In the genomic region with DNA sequence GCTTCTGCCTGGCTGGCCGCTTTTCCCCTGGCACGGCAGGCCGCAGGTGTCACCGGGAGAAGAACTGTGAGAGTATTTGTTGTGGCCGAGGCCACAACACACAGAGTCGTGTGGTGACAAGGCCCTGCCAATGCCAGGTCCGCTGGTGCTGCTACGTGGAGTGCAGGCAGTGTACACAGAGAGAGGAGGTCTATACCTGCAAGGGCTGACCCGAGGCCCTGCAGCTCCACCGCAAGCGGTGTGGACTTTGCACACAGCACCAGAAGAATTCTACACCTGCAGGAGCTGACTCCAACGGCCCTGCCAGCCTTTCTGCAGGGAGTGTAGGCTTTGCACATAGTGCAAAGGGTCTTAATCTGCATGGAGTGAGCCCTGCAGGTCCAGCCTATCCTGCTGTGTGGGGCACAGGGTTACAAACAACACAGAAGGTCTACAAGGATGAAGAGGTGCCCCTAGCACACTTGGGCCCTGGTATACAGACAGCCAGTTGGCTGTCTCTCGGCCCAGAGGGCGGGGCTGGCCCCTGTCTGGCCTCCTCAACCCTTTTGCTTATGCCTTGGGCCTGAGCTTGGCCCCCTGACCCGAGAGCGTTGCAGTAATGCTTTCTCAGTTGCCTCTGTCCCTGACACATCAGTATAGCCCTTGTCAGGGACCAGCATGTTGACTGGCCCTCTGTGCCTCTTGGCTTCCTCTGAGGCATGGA, we compare ENCODE assay signal across 11 mouse cellular contexts. TPM values are rescaled to one million over a fixed set of nuclear protein-coding genes. Genes with fewer than 3 reads are reported as not detected.
"Had no signal": no experiment of that assay in that cellular context is flagged by ENCODE, and none has a peak within 500 bp of the region (broad histone marks: within the 10 kb centered on the region; RNA-seq: fewer than 3 reads in every experiment).

No protein-coding gene starts in this region.

- H3K27ac ChIP-seq: kidney, postnatal 0 days; limb, embryonic 13.5 days; liver, embryonic 14.5 days; neural tube, embryonic 13.5 days had no signal

- H3K36me3 ChIP-seq: neural tube, embryonic 13.5 days had no signal

- H3K27me3 ChIP-seq: neural tube, embryonic 13.5 days had no signal

- H3K9me3 ChIP-seq: limb, embryonic 13.5 days; neural tube, embryonic 13.5 days had no signal

- H3K4me3 ChIP-seq: layer of hippocampus, adult 2 months; limb, embryonic 13.5 days; neural tube, embryonic 13.5 days had no signal

- H3K4me2 ChIP-seq: limb, embryonic 13.5 days; neural tube, embryonic 13.5 days had no signal

- H3K9ac ChIP-seq: limb, embryonic 13.5 days; liver, embryonic 14.5 days; neural tube, embryonic 13.5 days had no signal

RNA-seq across cellular contexts. Expression of a gene that starts 40.8 kb away (rescaled TPM):
- total RNA-seq: layer of hippocampus, postnatal 10 days; left cerebral cortex, postnatal 10 days; left cerebral cortex, postnatal 4 days; liver, adult 2 months had no signal
- polyA plus RNA-seq: kidney, postnatal 0 days; liver, adult 2 months; spleen, adult 2 months had no signal

RNA-seq across cellular contexts. Expression of a gene that starts 44.1 kb away (rescaled TPM):
- total RNA-seq: layer of hippocampus, adult 2 months; layer of hippocampus, postnatal 10 days; left cerebral cortex, postnatal 10 days; left cerebral cortex, postnatal 4 days; liver, adult 2 months had no signal
- polyA plus RNA-seq: kidney, postnatal 0 days; liver, adult 2 months; liver, embryonic 14.5 days; lung, embryonic 16.5 days; neural tube, embryonic 13.5 days; spleen, adult 2 months had no signal
